Mouse (Mus musculus) right cerebral cortex, postnatal 4 days (tissue): ENCODE measurements around the gene Ttc32.

Source experiments
- DNase-seq: peaks from one replicate; pipeline ENCODE4 v3.0.0-alpha.2; 2022

Gene Ttc32

DNA sequence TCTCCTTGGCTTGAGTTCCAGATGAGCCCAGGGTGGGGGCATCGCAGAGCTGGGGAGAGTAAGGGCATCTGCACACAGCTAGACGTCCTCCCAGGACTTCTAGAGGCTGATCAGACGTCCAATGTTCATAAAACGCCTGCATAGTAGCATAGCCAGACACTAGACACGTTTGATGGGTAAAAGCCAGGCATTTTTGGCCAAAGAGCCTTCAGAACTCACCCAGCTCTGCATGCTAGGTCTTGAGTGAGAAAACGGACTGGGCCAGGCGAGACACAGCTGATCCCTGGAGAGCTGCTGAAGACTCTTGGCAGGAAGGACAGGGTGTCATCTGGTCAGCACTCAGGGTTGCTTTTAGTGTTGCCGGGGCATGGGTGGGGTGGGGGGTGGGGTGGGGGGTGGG is 18.3 kb downstream of the Ttc32 start:
- DNase-seq, result no peak

DNA sequence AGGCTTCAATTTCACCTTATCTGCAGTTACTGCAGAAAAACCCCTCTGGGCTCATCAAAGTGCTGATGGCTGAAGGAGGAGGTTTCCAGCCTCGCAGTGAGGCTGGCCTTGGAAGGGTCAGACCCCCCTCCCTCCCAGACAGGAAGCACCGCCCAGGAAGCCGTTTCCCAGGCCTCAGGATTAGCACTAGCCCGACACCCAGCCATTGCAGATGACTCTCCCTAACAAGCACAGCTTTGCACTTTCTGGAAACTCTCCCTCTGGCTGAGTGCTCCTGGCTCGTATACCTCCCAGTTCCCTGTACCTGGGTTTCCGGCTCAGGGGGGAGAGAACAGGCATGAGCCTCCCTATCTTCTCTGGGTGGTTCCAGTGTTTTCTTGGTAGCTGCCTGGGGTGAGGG is 21.0 kb downstream of the Ttc32 start:
- DNase-seq, result no peak

DNA sequence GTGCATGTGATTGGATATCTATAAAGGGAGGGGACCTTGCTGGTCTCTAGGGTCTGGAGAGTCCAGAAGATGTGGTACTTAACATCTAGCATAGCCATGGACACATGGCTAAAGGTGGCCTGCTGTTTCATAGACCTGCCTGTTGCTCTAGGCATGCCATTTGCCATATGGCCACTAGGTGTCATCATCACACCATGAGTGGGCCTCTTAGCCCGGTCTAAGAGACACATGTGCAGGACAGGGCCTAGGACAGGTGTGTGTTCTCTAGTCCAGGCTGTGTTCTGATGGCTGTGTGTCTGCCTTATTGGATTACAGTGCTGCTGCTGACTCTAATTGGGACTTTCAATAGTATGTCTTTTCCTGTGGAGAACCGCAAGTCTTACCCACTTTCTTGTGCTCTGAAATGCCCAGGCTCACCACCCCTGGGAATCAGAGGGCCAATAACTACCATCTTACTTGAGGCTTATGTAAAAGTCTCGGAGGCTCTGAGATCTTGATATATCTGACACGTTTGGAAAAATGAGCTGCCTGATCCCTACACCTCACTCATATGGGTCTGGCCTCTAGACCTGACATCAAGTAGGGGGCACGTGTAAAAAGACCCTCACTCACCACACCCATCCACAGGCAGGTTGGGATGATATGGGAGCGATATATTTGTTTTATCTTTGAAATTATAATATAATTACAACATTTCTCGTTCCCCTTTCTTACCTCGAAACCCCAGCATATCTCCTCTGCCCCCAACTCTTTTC is 22.5 kb downstream of the Ttc32 start:
- peak; percentile 77 for DNase-seq

DNA sequence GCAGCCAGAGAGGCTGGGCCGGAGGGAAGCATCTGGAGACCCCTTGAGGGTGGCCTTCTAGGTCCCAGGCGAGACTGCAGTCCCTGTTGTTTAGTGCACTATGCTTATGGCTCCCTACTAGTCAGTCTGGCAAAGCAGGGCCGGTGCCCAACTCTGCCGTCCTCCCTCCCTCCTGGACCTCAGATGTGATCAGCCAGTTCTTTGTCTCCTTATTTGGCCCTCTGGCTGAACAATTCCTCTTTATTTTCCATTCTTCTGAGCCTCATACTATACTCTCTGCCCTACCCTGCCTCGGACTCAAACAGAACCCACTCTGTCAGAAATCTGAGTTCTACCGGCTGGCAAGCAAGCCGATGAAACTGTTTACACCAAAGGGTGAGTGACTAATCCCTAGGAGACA is 23.5 kb downstream of the Ttc32 start:
- no peak for DNase-seq

DNA sequence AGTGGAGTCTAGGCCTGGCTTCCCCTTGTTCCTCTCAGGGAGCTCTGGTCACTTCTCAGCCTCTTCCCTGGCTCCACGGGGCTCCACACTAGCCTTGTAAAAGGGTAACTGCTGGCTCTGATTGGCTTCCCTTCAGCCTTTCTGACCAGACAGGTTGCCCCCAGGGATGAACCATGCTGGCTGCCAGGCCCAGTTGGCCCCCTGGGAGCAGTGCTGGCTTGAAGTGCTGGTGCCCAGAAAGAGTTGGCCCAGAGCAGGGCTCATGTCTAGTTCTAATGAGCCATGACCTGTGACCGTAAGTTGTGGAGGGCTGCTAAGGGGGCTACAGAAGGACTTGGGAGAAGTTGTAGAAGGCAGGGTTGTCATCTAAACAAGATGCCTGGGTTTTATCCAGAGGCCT is 24.2 kb downstream of the Ttc32 start:
- no peak for DNase-seq

DNA sequence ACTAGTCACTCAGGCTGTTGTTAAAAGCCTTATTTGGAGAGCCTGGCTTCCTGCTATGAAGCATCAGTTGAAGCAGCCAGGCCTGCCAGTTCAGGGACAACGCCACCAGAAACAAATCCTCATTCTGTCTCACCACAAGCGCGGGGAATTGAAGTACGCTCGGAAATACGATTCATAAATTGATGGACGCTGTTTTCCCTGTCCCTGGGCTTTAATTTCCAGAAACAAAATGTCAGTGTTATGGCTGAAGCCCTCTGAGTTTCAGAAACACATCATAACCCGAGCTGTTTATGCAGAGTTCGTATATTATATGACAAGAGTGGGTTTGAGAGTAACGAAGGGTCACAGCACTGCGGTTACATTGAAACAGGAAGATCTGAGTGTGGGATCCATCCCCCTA is 25.5 kb downstream of the Ttc32 start:
- no peak for DNase-seq

DNA sequence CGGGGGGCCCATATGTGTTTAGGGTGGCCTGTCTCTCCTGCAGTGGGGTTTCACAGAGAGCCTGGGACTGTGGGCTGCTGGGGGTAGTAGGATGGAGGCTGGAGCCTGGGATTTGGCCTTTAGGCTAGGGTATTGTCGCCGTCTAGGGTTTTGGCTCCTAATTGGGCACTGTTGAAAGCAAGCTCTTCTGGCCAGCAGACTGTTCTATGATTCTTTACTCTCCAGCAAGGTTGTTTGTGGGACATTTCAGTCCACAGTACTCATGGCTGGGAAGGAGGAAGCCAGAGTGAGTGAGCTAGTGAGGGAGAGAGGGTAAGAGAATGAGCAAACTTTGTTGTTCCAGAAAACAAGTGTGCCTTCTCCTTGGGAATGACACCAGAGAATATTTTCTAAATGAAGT is 29.7 kb downstream of the Ttc32 start:
- DNase-seq, result no peak

DNA sequence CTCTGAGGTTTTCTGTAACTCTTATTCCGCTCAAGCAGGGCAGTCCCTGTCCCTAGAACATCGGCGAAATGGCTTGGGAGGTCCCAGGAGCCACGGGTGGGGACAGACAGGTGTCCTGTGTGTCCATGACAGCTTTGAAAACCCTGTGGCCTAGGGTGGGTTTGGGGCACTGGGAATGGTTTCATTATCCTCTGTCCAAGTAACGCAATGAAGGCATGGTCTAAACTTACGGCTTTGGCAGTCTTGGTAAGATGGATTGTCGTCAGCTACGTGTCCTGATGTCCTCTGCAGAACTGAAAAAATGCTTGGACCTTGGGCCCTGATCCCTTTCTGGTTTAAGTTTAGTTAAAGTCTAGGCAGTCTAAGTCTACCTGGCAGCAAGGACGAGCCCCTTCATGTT is 30.2 kb downstream of the Ttc32 start:
- no peak for DNase-seq

DNA sequence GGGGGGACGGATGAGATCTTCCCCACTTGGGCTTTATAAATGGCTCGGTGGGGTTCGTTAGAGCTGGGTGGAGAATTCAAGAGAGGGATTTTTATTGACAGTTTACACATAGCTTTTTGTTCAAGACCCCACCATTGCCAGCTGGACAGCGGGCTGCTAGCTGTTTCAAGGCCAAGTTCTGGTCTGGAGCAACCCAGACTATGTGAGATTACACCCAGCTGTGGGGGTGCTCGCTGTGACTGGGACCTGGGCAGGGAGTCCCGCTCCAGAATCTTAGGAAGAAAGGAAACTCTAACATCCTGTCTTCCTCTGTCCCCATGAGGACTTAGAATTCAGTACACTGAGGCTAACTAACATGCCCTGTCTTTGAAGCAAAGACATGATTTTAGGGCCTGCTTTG is 33.8 kb downstream of the Ttc32 start:
- DNase-seq, result no peak

DNA sequence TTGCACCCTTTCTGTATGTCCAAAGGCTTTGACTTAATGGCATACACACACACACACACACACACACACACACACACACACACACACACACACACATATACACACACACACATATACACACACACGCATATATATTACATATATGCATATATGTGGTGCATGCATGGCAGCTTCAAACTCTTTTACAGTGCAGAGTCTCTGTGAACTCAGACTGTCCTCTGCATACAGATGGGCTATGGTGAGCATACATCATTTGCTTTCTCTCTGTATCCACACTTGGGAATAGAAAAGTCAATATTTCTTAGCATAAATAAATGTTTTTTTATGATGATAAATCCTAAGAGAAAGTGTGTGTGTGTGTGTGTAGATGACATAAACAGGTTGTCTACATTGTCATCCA is 41.3 kb downstream of the Ttc32 start:
- DNase-seq, result no peak

DNA sequence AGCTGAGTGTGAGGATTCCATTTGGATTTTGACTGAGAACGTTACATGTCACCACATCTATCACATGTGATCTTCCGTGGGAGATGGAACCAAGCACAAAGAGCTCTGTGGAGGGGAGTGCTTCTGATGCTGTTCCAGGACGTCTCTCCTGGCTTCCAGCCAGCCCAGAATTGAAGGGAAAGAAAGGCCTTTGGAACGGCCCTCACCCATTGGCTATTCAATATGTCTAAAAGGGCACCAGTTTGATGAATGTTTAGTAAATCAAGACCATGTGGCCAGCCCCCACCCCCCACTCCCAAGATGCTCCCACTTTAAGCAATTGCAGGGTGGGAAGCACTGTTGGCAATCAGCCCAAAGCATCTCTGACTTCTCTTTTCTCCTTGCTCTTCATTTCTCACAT is 41.7 kb downstream of the Ttc32 start:
- DNase-seq, result peak; percentile 23

DNA sequence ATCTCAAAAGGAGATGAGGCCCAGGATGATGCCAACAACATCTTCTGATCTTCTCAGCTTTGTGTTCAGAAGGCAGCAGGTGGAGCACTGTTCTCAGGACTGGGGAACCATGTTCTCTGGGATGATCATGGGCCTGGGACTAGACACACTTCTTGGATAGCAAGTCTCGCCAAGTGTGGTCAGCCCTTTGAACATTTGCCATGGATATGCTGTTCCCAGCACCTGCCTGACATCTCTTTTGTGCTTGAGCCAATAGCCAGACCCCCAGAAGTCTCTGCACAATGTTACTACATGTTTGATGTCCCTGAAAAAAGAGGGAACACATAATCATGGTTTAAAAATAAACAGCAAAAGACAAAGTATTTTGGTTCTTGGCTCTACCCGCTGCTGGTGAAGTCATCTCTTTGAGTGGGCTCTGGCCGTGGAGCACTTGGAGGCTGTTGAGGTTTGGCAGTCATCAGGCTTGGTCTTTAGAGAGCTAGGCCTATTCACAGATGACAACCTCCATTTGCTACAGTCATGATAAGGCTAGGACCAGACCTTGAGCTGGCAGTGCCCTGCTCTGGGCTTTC is 47.8 kb downstream of the Ttc32 start:
- no peak for DNase-seq

DNA sequence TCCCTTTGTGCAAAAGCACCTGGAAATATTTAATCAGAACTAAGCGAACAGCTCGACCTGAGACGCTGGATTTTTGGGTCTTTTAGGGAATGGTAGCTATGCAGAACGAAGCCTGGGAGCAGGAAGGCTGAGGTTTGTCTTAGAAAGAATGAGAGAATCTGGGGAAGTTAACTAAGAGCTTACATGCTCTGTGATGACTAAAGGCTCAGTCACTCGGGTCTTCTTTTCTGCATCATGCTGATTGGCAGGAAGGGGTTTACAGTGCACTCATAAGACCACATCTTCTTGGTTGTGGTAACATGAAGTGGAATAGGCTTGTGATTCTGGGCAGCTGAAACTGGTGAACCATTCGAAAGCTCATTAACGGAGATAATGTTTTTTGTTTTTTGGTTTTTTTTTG is 60.4 kb downstream of the Ttc32 start:
- no peak for DNase-seq
